Mouse (Mus musculus) heart, embryonic 11.5 days (tissue): Measurements from ENCODE around the gene Alg6. TPM values are rescaled to one million over a fixed set of nuclear protein-coding genes. Genes with fewer than 3 reads are reported as not detected.

Experiments
- ATAC-seq: fragments of 200-750 bp; cut with Nextera tagmentation; replicated peaks from 2 replicates; pipeline ENCODE4 v1.8.0; 2017; ENCODE audit warnings: moderate library complexity; ENCODE audit not compliant: insufficient number of reproducible peaks, low FRiP score, low TSS enrichment
- H3K27ac ChIP-seq: fragments of 300-500 bp; sonication (generic); 2 replicates; pipeline ENCODE4 v1.5.1; 2014; ENCODE audit warnings: mild to moderate bottlenecking, low read depth, low read length
- H3K27me3 ChIP-seq: fragments of 300-500 bp; sonication (generic); 2 replicates; pipeline ENCODE4 v1.6.1; 2014; ENCODE audit warnings: mild to moderate bottlenecking, low read length, mixed read lengths; ENCODE audit not compliant: control insufficient read depth, insufficient read depth
- H3K36me3 ChIP-seq: fragments of 300-500 bp; sonication (generic); 2 replicates; pipeline ENCODE4 v1.6.1; 2014; ENCODE audit warnings: mild to moderate bottlenecking, low read length, moderate library complexity, mixed read lengths; ENCODE audit not compliant: control insufficient read depth, insufficient read depth
- H3K4me1 ChIP-seq: fragments of 300-500 bp; sonication (generic); 2 replicates; pipeline ENCODE4 v1.6.1; 2014; ENCODE audit warnings: low read length; ENCODE audit not compliant: control insufficient read depth, insufficient read depth
- H3K4me2 ChIP-seq: fragments of 300-500 bp; sonication (generic); 2 replicates; pipeline ENCODE4 v1.6.1; 2014; ENCODE audit warnings: mild to moderate bottlenecking, moderate library complexity
- H3K4me3 ChIP-seq: fragments of 300-500 bp; sonication (generic); 2 replicates; pipeline ENCODE4 v1.5.1; 2014; ENCODE audit warnings: low read depth, low read length
- H3K9ac ChIP-seq: fragments of 300-500 bp; sonication (generic); 2 replicates; pipeline ENCODE4 v1.6.1; 2014; ENCODE audit warnings: mild to moderate bottlenecking, low read depth, low read length, moderate library complexity
- H3K9me3 ChIP-seq: fragments of 300-500 bp; sonication (generic); replicated peaks from 2 replicates; pipeline ENCODE4 v1.6.1; 2016; ENCODE audit warnings: low read length; ENCODE audit not compliant: control insufficient read depth
- WGBS: fragments of 180-500 bp; shearing (Covaris S2); extraction: QIAGEN DNeasy Blood & Tissue Kit; methylation state at CpG from one replicate; pipeline ENCODE4 v1.1.7; 2014; ENCODE audit not compliant: insufficient replicate concordance; 5-methylcytosine and 5-hydroxymethylcytosine counted together
- polyA plus RNA-seq: library from polyadenylated mRNA; unstranded; fragments of >200 nt; fragmentation: Nextera tagmentation; extraction: Ambion mirVana; gene quantifications from 2 replicates; pipeline ENCODE4 v1.2.1, GENCODE M21; 2014

Alg6 gene
- polyA plus RNA-seq, 1 experiment from 2014 or later, result 13.7 TPM

- H3K9ac ChIP-seq, result no peak overlapping the region
- H3K36me3 ChIP-seq, result no peaks in the 10 kb centered on the region
- 80% methylated on average over 6 of the region's 6 CpGs for WGBS
Observed at GRCm38 (mm10) chr4:99792365-99792764, 76.9 kb downstream of the Alg6 start.

More at GRCm38 (mm10) chr4:99792365-99792764, 76.9 kb downstream of the Alg6 start:
- ATAC-seq, result no peak
- Histone ChIP-seq H3K9me3 (no peaks in the 10 kb centered on the region), H3K27ac (no peak overlapping the region), H3K4me1 (no peaks in the 10 kb centered on the region), H3K27me3 (no peaks in the 10 kb centered on the region), H3K4me3 (no peak overlapping the region), H3K4me2 (no peak overlapping the region)

Other genes with a start within 250 kb of the Alg6 start
- gene Foxd3, start 59.4 kb upstream of the Alg6 start, polyA plus RNA-seq, result 0.13 and 0.17 TPM in 2 replicates
- 10.2 and 12.4 TPM in 2 replicates for gene Efcab7, start 113.5 kb downstream of the Alg6 start, polyA plus RNA-seq
- 277 and 308 TPM in 2 replicates for gene Pgm1, start 213.8 kb downstream of the Alg6 start, polyA plus RNA-seq
- 38.5 and 43.0 TPM in 2 replicates for gene Itgb3bp, start 214.1 kb downstream of the Alg6 start, polyA plus RNA-seq